Mouse (Mus musculus) neural tube, embryonic 12.5 days (tissue): ENCODE results near the gene Tmpo. TPM values are rescaled to one million over a fixed set of nuclear protein-coding genes. Genes with fewer than 3 reads are reported as not detected.

ENCODE experiments used
- ATAC-seq: fragments of 200-750 bp; cut with Nextera tagmentation; 2 replicates; pipeline ENCODE4 v1.8.0; 2017; ENCODE audit warnings: low read depth, mild to moderate bottlenecking, moderate TSS enrichment, moderate library complexity; ENCODE audit not compliant: low FRiP score
- H3K27ac ChIP-seq: fragments of 300-500 bp; sonication (generic); 2 replicates; pipeline ENCODE4 v1.5.1; 2016
- H3K27me3 ChIP-seq: fragments of 300-500 bp; sonication (generic); replicated peaks from 2 replicates; pipeline ENCODE4 v1.6.1; 2016; ENCODE audit warnings: mild to moderate bottlenecking
- H3K36me3 ChIP-seq: fragments of 300-500 bp; sonication (generic); 2 replicates; pipeline ENCODE4 v1.6.1; 2016; ENCODE audit warnings: mild to moderate bottlenecking
- H3K4me1 ChIP-seq: fragments of 300-500 bp; sonication (generic); 2 replicates; pipeline ENCODE4 v1.6.1; 2016
- H3K4me2 ChIP-seq: fragments of 300-500 bp; sonication (generic); replicated peaks from 2 replicates; pipeline ENCODE4 v1.6.1; 2016; ENCODE audit warnings: mild to moderate bottlenecking
- H3K4me3 ChIP-seq: fragments of 300-500 bp; sonication (generic); 2 replicates; pipeline ENCODE4 v1.5.1; 2016
- H3K9ac ChIP-seq: fragments of 300-500 bp; sonication (generic); 2 replicates; pipeline ENCODE4 v1.6.1; 2016; ENCODE audit warnings: mild to moderate bottlenecking
- H3K9me3 ChIP-seq: fragments of 300-500 bp; sonication (generic); 2 replicates; pipeline ENCODE4 v1.6.1; 2016; ENCODE audit warnings: mild to moderate bottlenecking
- WGBS: fragments of 180-500 bp; shearing (Covaris S2); methylation state at CpG from one replicate; pipeline ENCODE4 v1.1.7; 2016; 5-methylcytosine and 5-hydroxymethylcytosine counted together
- polyA plus RNA-seq: library from polyadenylated mRNA; unstranded; fragments of >200 nt; fragmentation: Nextera tagmentation; extraction: Ambion mirVana; gene quantifications from 2 replicates; pipeline ENCODE4 v1.2.1, GENCODE M21; 2016

The Tmpo gene
- 269 and 292 TPM in 2 replicates for polyA plus RNA-seq

DNA sequence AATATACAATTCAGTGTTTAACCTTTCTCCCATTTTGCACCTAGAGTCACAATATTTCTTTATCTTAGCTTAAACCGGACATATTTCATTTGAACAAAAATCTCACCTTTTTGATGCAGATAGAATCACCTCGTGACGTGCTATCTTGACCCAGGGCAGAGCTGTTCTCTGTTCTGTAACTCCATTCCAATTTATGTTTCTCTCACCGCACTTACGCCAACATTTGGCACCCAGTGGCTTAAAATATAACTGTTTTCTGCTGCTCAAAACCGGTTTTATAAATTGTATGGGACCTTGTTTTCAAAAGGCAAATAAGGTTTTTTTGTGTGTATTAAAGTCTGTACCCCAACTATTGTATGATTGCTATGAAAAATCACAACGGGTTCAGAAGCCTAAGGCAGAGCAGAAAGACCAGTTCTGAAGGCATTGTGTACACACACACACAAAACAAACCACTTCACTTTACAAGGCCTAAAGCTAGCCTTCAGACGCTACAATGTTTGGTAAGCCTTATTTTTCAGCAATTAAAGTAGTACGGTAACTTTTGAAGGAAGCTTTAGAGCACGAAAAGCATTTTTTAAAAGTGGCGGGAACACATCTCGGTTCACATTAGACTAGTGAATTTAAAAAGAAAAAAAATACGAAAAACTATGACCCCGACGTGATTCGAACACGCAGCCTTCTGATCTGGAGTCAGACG, at the start of gene Tmpo:
TSS of gene Tmpo (minus strand) at position 555 of the 700 bp plus-strand sequence.
- Histone ChIP-seq H3K27ac (peak within 1 kb of the TSS; percentile 96), H3K36me3 (no peaks in the 10 kb centered on the region), H3K4me1 (peaks cover 10% of the 10 kb centered on the region), H3K27me3 (no peaks in the 10 kb centered on the region), H3K9me3 (no peaks in the 10 kb centered on the region), H3K4me3 (peak within 1 kb of the TSS; percentile 48), H3K9ac (peak within 1 kb of the TSS; percentile 56), H3K4me2 (peak within 1 kb of the TSS; percentile 58)
- ATAC-seq: no peak
- 12% methylated on average over 18 of the region's 18 CpGs for WGBS

DNA sequence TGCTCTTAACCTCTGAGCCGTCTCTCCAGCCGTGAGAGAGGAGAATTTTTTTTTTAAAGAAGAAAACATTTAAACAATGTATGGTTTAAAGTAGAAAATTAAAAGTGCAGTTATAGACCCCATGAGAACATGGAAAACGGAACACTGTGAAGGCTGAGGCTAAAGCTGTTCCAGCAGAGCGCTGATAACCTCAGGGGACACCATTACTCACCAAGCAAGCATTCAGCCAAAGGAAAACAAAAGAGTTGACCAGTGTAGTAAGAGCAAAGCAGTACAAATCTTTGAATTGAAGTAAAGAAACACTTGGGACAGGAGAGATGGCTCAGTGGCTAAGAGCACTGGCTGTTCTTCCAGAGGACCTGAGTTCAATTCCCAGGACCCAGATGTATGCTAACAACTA, 49.3 kb upstream of the Tmpo start:
- Histone ChIP-seq H3K4me2 (no peak overlapping the region), H3K9me3 (no peaks in the 10 kb centered on the region), H3K27ac (no peak overlapping the region), H3K9ac (no peak overlapping the region), H3K4me3 (no peak overlapping the region), H3K36me3 (no peaks in the 10 kb centered on the region), H3K27me3 (no peaks in the 10 kb centered on the region), H3K4me1 (peaks cover 16% of the 10 kb centered on the region)
- no peak for ATAC-seq
- WGBS: 61% methylated on average over 4 of the region's 4 CpGs

DNA sequence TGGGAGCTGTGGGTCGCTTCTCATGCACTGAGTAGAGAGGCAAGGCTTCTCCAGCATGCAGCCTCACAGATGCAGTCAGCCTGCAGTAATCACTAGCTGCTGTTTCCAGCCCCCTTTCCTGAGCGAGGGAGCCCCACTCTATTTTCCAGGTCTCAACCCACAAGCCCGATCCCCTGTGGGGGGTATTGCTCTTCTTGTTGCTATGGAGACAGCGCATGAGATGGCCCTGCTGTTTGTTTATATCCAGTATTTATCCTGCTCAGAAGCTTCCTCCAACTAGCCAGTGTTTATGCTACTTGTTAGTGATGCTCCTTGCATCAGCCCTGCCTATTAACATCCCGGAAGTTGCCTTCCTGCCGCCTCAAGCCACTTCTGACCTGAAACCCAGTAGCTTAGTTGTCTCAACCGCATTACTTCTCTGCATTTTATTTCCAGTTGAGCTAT, 48.4 kb upstream of the Tmpo start:
- 15% methylated on average over 7 of the region's 7 CpGs for WGBS
- Histone ChIP-seq H3K9ac (no peak overlapping the region), H3K36me3 (no peaks in the 10 kb centered on the region), H3K4me2 (peak overlapping the region; percentile 49), H3K9me3 (no peaks in the 10 kb centered on the region), H3K27me3 (no peaks in the 10 kb centered on the region), H3K4me1 (peaks cover 16% of the 10 kb centered on the region), H3K4me3 (no peak overlapping the region), H3K27ac (peak overlapping the region; percentile 32; the same call in 1 of the 2 replicates)
- peak; percentile 87 for ATAC-seq

DNA sequence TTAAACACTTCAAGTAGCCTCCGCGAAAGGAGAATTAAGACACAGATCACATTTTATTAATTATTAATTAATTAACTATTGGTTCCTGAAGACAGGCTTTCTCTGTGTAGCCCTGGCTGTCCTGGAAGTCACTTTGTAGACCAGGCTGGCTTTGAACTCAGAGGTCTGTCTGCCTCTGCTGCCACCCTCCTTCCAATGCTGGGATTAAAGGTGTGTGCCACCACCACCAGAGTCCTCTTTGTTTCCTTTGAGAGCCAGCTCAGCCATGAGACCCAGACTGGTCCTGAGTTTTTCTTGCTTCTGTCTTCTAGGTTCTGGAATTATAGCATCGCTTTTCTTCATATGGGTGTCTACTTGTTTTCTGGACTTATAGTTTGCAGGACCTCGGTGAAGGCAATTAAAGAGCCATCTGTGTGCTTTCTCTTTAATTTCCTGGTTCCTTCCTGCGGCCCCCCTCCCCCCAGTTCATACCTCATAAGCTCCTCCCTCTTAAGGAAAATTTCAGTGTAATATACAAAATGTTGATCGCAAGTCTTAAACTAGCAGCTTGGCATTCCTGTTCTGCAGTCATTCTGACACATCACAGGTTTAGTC, 47.9 kb upstream of the Tmpo start:
- no peaks in the 10 kb centered on the region for H3K36me3 ChIP-seq
- peak overlapping the region; percentile 49 for H3K4me2 ChIP-seq
- WGBS: 69% methylated on average over 6 of the region's 6 CpGs
- ATAC-seq: peak; percentile 35; the same call in 1 of the 2 replicates
- H3K27me3 ChIP-seq: no peaks in the 10 kb centered on the region
- peaks cover 16% of the 10 kb centered on the region for H3K4me1 ChIP-seq
- peak overlapping the region; percentile 32; the same call in 1 of the 2 replicates for H3K27ac ChIP-seq
- no peak overlapping the region for H3K9ac ChIP-seq
- H3K4me3 ChIP-seq: no peak overlapping the region
- H3K9me3 ChIP-seq: no peaks in the 10 kb centered on the region

DNA sequence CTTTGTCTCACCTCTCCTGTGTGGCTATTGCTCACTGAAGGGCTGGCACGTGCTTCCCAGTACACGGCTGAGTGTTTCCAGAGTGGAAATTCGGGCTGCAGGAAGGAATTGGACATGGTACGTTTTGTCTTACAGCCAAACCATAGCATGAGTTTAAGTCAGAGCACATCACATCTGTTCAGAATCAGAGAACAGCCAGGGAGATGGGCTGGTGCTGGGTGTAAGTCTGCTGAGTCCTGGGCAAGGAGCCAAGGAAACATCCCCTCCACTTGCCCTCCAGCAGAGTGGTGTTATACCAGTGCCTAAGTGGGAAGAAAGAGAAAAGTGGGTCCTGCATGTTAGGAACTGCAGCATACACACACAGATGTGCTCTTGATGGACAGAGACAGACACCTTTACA, 45.9 kb upstream of the Tmpo start:
- no peak overlapping the region for H3K4me2 ChIP-seq
- WGBS: 68% methylated on average over 4 of the region's 4 CpGs
- ATAC-seq: no peak
- H3K27ac ChIP-seq: no peak overlapping the region
- H3K9ac ChIP-seq: no peak overlapping the region
- H3K4me3 ChIP-seq: no peak overlapping the region
- no peaks in the 10 kb centered on the region for H3K9me3 ChIP-seq
- peaks cover 16% of the 10 kb centered on the region for H3K4me1 ChIP-seq
- no peaks in the 10 kb centered on the region for H3K27me3 ChIP-seq
- H3K36me3 ChIP-seq: no peaks in the 10 kb centered on the region

DNA sequence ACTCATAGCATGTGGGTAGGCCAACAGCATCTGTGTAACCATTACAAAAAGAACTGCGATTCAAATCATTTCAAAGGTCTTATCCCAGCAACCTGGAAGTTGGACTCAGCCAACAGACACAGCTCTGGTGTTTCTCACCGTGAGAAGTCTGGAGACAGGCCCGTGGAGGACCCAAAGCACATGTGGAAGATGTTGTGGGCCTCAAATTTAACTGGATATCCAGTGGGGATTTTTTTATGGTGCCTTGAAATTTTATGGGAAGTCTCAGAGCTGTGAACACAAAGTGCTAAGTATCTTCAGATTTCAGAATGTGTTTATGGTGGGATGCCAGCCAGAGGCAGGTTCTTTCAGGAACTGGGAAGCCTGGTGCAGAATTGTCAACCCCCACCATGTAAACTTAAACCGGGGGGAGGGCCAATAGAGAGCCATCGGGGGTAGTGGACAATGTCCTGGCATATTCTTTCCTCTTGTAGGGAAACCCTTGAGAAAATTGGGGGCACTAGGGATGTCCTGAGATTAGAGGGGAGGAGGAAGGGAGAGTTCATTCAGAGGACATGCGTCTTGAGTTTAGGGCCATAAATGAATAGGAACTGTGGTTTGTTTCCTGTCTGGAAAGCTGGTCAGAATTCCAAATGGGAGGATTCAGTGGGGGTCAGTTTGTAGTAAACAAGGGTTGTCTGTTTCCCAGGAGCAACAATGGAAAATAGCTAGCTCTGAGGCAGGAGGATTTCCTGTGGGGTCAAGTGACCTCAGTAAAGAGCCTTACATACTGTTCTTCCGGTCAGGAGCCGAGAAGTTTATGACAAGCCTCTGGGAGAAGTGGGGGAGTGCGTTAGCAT, 41.5 kb upstream of the Tmpo start:
- no peak overlapping the region for H3K4me2 ChIP-seq
- H3K4me1 ChIP-seq: no peaks in the 10 kb centered on the region
- H3K9me3 ChIP-seq: no peaks in the 10 kb centered on the region
- ATAC-seq: no peak
- 47% methylated on average over 9 of the region's 9 CpGs for WGBS
- H3K27ac ChIP-seq: no peak overlapping the region
- no peak overlapping the region for H3K9ac ChIP-seq
- H3K4me3 ChIP-seq: no peak overlapping the region
- H3K27me3 ChIP-seq: no peaks in the 10 kb centered on the region
- no peaks in the 10 kb centered on the region for H3K36me3 ChIP-seq

DNA sequence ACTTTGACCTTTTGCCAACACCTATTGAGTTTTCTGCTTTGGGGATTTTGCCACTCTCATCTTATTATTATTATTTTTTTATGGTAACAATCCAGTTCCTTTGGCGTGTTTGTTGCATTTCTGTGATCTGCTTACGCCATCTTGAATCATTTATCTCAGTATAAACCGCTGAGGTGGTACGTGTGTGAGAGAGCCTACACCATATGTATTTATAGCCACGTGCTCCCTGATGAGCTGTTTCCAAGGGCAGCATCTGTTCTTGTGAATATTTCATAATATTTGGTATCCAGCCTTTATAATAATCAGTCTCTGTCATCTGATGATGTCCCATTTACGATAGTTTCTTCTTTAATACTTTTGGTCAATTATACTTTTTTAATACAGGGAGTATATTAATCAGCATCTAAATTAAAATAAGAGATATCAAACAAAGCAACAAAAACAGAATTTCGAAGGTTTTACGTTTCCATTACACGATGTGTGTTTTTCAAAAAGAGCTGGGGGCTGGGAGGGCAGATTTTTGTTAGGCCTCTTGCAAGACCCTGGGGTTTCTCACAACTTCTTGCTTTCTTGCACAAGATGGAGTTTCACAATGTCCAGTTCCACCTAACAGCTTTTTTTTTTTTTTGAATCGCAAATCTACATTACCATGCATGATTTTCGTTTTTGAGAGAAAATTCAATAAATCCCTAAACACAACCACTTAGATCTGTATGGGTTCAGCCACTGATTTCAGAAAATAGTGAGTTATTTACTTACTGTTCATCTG, 28.0 kb upstream of the Tmpo start:
- no peak for ATAC-seq
- Histone ChIP-seq H3K4me2 (no peak overlapping the region), H3K36me3 (no peaks in the 10 kb centered on the region), H3K9ac (no peak overlapping the region), H3K27ac (no peak overlapping the region), H3K27me3 (no peaks in the 10 kb centered on the region), H3K9me3 (no peaks in the 10 kb centered on the region), H3K4me1 (no peaks in the 10 kb centered on the region), H3K4me3 (no peak overlapping the region)
- WGBS: 76% methylated on average over 11 of the region's 11 CpGs

DNA sequence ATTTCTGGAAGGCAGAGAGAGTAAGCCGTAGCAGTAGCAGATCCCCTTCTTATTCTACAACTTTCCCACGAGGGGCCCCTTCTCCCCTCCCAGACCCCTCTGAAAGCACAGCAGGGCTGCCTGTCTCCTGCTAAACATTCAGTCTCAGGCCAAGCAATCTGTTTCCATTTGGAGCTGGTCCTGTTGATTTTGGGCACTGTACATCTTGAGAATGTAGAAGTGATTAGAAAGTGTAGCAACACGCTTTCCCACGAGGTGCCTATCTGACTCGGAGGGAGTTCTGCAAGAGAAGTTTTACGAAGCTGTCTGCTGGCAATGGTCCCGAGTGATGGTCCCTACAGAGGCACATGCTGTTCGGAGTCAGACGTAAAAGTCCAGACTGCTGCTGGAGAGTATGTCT, 27.3 kb upstream of the Tmpo start:
- Histone ChIP-seq H3K9ac (no peak overlapping the region), H3K9me3 (no peaks in the 10 kb centered on the region), H3K36me3 (no peaks in the 10 kb centered on the region), H3K27ac (no peak overlapping the region), H3K4me3 (no peak overlapping the region), H3K4me1 (no peaks in the 10 kb centered on the region), H3K27me3 (no peaks in the 10 kb centered on the region), H3K4me2 (no peak overlapping the region)
- 63% methylated on average over 9 of the region's 9 CpGs for WGBS
- no peak for ATAC-seq

DNA sequence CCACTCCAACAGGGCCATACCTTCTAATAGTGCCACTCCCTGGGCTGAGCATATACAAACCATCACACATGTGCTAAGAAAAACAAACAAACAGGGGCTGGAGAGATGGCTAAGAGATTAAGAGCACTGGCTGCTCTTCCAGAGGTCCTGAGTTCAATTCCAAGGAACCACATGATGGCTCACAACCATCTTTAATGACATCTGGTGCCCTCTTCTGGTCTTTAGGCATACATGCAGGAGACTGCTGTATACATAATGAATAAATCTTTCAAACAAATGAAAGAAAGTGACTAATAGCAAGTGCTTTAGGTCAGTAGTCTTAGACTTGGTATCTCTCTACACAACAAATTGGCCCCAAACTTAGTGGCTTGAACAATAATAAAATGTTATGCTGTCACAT, 26.2 kb upstream of the Tmpo start:
- H3K9me3 ChIP-seq: no peaks in the 10 kb centered on the region
- no peaks in the 10 kb centered on the region for H3K27me3 ChIP-seq
- no peak overlapping the region for H3K27ac ChIP-seq
- H3K9ac ChIP-seq: no peak overlapping the region
- no peak overlapping the region for H3K4me3 ChIP-seq
- ATAC-seq: no peak
- H3K4me1 ChIP-seq: no peaks in the 10 kb centered on the region
- H3K36me3 ChIP-seq: no peaks in the 10 kb centered on the region
- H3K4me2 ChIP-seq: no peak overlapping the region

DNA sequence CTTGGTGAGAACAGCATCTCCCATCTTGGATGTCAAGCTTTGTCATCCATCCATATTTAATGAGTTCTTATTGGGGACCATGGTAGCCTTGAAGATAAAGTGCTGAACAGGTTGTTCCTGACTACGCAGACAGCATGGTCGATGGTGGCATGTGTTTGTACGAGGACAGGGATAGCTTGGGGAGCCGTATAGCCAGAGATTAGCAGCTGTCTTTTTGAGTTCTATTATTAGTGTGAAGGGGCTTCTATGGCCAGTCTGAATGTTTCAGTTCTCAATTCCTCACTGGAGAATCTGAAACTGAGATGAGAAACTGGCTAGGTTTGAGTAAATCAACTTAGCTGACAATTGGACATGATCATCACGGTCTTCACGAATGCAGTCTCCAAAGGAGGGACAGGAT, 24.5 kb upstream of the Tmpo start:
- no peaks in the 10 kb centered on the region for H3K4me1 ChIP-seq
- no peak overlapping the region for H3K4me2 ChIP-seq
- no peaks in the 10 kb centered on the region for H3K9me3 ChIP-seq
- no peak overlapping the region for H3K27ac ChIP-seq
- H3K9ac ChIP-seq: no peak overlapping the region
- H3K27me3 ChIP-seq: no peaks in the 10 kb centered on the region
- H3K4me3 ChIP-seq: no peak overlapping the region
- no peaks in the 10 kb centered on the region for H3K36me3 ChIP-seq
- 93% methylated on average over 6 of the region's 6 CpGs for WGBS
- ATAC-seq: no peak

DNA sequence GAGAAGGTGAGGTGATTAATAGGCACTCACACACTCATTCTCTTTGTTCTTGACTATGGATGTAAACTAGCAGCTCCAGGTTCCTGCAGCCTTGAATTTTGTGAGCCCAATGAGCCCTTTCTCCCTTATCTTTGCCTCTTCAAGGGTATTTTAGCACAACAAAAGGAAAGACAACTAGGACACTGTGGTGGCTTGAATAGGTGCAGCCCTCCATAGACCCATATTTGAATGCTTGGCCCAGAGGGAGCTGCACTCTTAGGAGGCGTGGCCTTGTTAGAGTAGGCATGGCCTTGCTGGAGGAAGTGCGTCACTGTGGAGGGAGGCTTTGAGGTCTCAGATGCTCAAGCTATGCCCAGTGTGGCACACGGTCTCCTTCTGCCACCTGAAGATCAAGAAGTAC, 19.5 kb upstream of the Tmpo start:
- Histone ChIP-seq H3K27me3 (no peaks in the 10 kb centered on the region), H3K4me3 (no peak overlapping the region), H3K9me3 (no peaks in the 10 kb centered on the region), H3K36me3 (no peaks in the 10 kb centered on the region), H3K4me2 (no peak overlapping the region), H3K4me1 (no peaks in the 10 kb centered on the region), H3K27ac (no peak overlapping the region), H3K9ac (no peak overlapping the region)
- WGBS: 92% methylated on average over 3 of the region's 3 CpGs
- ATAC-seq: no peak
